Comparison of ENCODE assay signal across 8 mouse cellular contexts in genomic region chr9:118974148-118974547, GRCm38 (mm10). TPM values are rescaled to one million over a fixed set of nuclear protein-coding genes. Genes with fewer than 3 reads are reported as not detected.
DNase-seq lines count a peak whose midpoint lies in the region; ATAC-seq and TF ChIP-seq lines count a peak whose summit lies in the region.

No protein-coding gene starts in this region.

- peak overlapping the region; percentile 45; the same call in 1 of the 2 replicates for H3K27ac ChIP-seq in liver, adult 2 months (replicated peaks; ENCODE audit: insufficient read depth, low read depth, low read length)
- no peak overlapping the region for H3K27ac ChIP-seq in liver, postnatal 0 days (ENCODE audit: low read depth)
- peak overlapping the region; percentile 78 for H3K27ac ChIP-seq in heart, embryonic 12.5 days (ENCODE audit: poor library complexity, severe bottlenecking)

- peaks cover 12% of the 10 kb centered on the region for H3K4me1 ChIP-seq in liver, adult 2 months (ENCODE audit: control insufficient read depth, insufficient read depth, low read length)
- peaks cover 5% of the 10 kb centered on the region; the same call in 1 of the 2 replicates for H3K4me1 ChIP-seq in liver, postnatal 0 days (ENCODE audit: insufficient read depth)
- peaks cover 57% of the 10 kb centered on the region for H3K4me1 ChIP-seq in heart, embryonic 12.5 days (replicated peaks)

- no peak overlapping the region for H3K4me3 ChIP-seq in liver, adult 2 months (ENCODE audit: insufficient read depth, low read depth, low read length)
- no peak overlapping the region for H3K4me3 ChIP-seq in liver, postnatal 0 days (ENCODE audit: low read depth, low read length)
- H3K4me3 ChIP-seq in heart, embryonic 12.5 days = no peak overlapping the region

- no peaks in the 10 kb centered on the region for H3K36me3 ChIP-seq in liver, adult 2 months (ENCODE audit: control insufficient read depth, insufficient read depth, low read length)
- no peaks in the 10 kb centered on the region for H3K36me3 ChIP-seq in liver, postnatal 0 days (replicated peaks; ENCODE audit: insufficient read depth, low read length)
- peaks cover 3% of the 10 kb centered on the region; the same call in 1 of the 2 replicates for H3K36me3 ChIP-seq in heart, embryonic 12.5 days

- H3K9ac ChIP-seq in liver, adult 2 months (ENCODE audit: low read depth, low read length) = no peak overlapping the region
- H3K9ac ChIP-seq in liver, postnatal 0 days (replicated peaks) = no peak overlapping the region
- H3K9ac ChIP-seq in heart, embryonic 12.5 days = 0 out of 2 replicates have a peak overlapping the region, but pooled peaks have one; percentile 23

- no peak for TF ChIP-seq CTCF in liver, adult 2 months (IDR thresholded peaks at IDR 0.05; ENCODE audit: low read depth, low read length)
- no peak for TF ChIP-seq CTCF in liver, postnatal 0 days (IDR thresholded peaks at IDR 0.05; ENCODE audit: low read depth)

- TF ChIP-seq EP300 in liver, postnatal 0 days (IDR thresholded peaks at IDR 0.05; ENCODE audit: low read depth) = no peak

- H3K4me2 ChIP-seq in liver, postnatal 0 days (ENCODE audit: low read depth, low read length) = no peak overlapping the region
- H3K4me2 ChIP-seq in heart, embryonic 12.5 days = peak overlapping the region; percentile 9; the same call in 1 of the 2 replicates

- DNase-seq in liver, adult 2 months (ENCODE audit: extremely low read depth, low read depth, low spot score) = no peak
- no peak for DNase-seq in liver, postnatal 0 days
- DNase-seq in large intestine, adult 2 months (ENCODE audit: low read depth, low spot score) = peak; percentile 37
- no peak for DNase-seq in urinary bladder, postnatal 10 days (ENCODE audit: low spot score)

- WGBS in liver, adult 2 months = 54% methylated on average over 5 of the region's 5 CpGs
- WGBS in liver, postnatal 0 days (ENCODE audit: insufficient replicate concordance) = 56% methylated on average over 5 of the region's 5 CpGs
- 26% methylated on average over 5 of the region's 5 CpGs for WGBS in heart, embryonic 12.5 days
- WGBS in large intestine, adult 2 months = 13% methylated on average over 5 of the region's 5 CpGs

- H3K27me3 ChIP-seq in liver, adult 2 months (ENCODE audit: control insufficient read depth, insufficient read depth, low read length) = no peaks in the 10 kb centered on the region
- no peaks in the 10 kb centered on the region for H3K27me3 ChIP-seq in liver, postnatal 0 days (ENCODE audit: insufficient read depth, low read length)
- H3K27me3 ChIP-seq in heart, embryonic 12.5 days (replicated peaks) = no peaks in the 10 kb centered on the region

- no peaks in the 10 kb centered on the region; the same call in 1 of the 2 replicates for H3K79me2 ChIP-seq in liver, adult 2 months (ENCODE audit: control insufficient read depth, insufficient read depth, low read length)

- ATAC-seq in liver, postnatal 0 days = no peak
- 0 out of 2 replicates have a peak, but pooled peaks have one; percentile 24 for ATAC-seq in common myeloid progenitor, adult 5-6 weeks (replicated peaks; ENCODE audit: low read depth, poor library complexity, severe bottlenecking)
- no peak for ATAC-seq in heart, embryonic 12.5 days (ENCODE audit: insufficient number of reproducible peaks, low FRiP score)
- no peak for ATAC-seq in CD4-positive, CD25-positive, alpha-beta regulatory T cell, adult 4 months
- no peak for ATAC-seq in megakaryocyte, adult 5-6 weeks (ENCODE audit: poor library complexity, severe bottlenecking)

- no peak for TF ChIP-seq POLR2A in liver, adult 2 months (IDR thresholded peaks at IDR 0.05; ENCODE audit: extremely low read depth, insufficient read depth, low read length)

- no peaks in the 10 kb centered on the region for H3K9me3 ChIP-seq in liver, postnatal 0 days (ENCODE audit: low read length)
- 0 out of 2 replicates have a peak, but pooled peaks cover 2% of the 10 kb centered on the region for H3K9me3 ChIP-seq in heart, embryonic 12.5 days (replicated peaks)

RNA-seq across cellular contexts. Expression of gene Ctdspl, which starts 47.9 kb away (rescaled TPM):
- 2.5 and 4.0 TPM in 2 replicates for total RNA-seq in liver, adult 2 months (2014; rRNA removed)
- 2.8 and 3.5 TPM in 2 replicates for polyA plus RNA-seq in liver, adult 2 months (2012; rRNA removed)
- polyA plus RNA-seq in liver, postnatal 0 days (2015; fragmentation: Nextera tagmentation; extraction: Ambion mirVana) = 2.2 and 2.4 TPM in 2 replicates
- 6.3 and 7.8 TPM in 2 replicates for total RNA-seq in common myeloid progenitor, adult 5-6 weeks (2017)
- 7.8 and 9.7 TPM in 2 replicates for polyA plus RNA-seq in heart, embryonic 12.5 days (2016; fragmentation: Nextera tagmentation; extraction: Ambion mirVana)
- polyA plus RNA-seq in large intestine, adult 2 months (2012; rRNA removed) = 21.5 and 33.9 TPM in 2 replicates
- under 1 TPM; 0.62 to 0.75 TPM for polyA plus RNA-seq in CD4-positive, CD25-positive, alpha-beta regulatory T cell, adult 4 months (2017; shearing (Covaris generic))
- total RNA-seq in megakaryocyte, adult 5-6 weeks (2015) = 17.3 and 17.8 TPM in 2 replicates
- 8.5 and 9.8 TPM in 2 replicates for total RNA-seq in megakaryocyte, adult 5-6 weeks (2017)
